Mouse (Mus musculus): ENCODE measurements around the gene Tnnt2. TPM values are rescaled to one million over a fixed set of nuclear protein-coding genes. Genes with fewer than 3 reads are reported as not detected.

The Tnnt2 gene
- total and polyA plus RNA-seq, 2 experiments from 2014 or later: 0.51 to 1.0 TPM

DNA sequence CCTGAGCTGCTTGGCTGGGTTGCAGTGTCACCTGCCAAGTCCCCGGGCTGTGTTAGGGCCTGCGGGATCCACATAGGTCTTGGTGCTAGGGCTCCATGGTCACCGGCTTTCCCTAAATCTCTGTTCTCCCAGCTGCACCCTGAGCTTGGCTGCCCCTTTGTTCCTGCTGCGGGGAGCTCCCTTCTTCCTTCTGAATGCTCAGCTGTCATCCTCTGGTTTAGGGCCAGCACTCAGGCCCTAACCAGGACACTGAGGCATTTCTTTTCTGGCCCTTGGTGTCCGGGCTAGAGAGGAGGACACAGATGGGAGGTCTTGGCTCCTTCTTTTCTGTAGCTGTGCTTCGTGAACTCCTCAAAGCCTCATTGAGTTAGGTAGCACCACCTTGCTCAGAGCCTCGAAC is 14.4 kb upstream of the Tnnt2 start:
- Histone ChIP-seq H3K4me2 (ENCODE audit: low read depth, low read length, poor library complexity, severe bottlenecking) (no peak overlapping the region), H3K27me3 (ENCODE audit: insufficient read depth, low read length) (peaks cover 27% of the 10 kb centered on the region), H3K9ac (replicated peaks; ENCODE audit: low read length, poor library complexity, severe bottlenecking) (no peak overlapping the region), H3K9me3 (ENCODE audit: low read length) (no peaks in the 10 kb centered on the region), H3K27ac (ENCODE audit: low read depth, low read length) (no peak overlapping the region), H3K36me3 (ENCODE audit: insufficient read depth, low read length) (no peaks in the 10 kb centered on the region), H3K4me1 (ENCODE audit: insufficient read depth, low read length) (no peaks in the 10 kb centered on the region), H3K4me3 (ENCODE audit: low read depth, low read length) (no peak overlapping the region)
- no peak for ATAC-seq (ENCODE audit: low FRiP score)
- WGBS: 75% methylated on average over 7 of the region's 7 CpGs
- DNase-seq (ENCODE audit: low spot score): no peak
- no peak for TF ChIP-seq CTCF (IDR thresholded peaks at IDR 0.05)

GRCm38 (mm10) chr1:135828918-135829317 is 7.2 kb upstream of the Tnnt2 start:
- H3K4me1 ChIP-seq (ENCODE audit: insufficient read depth, low read length): no peaks in the 10 kb centered on the region
- no peak overlapping the region for H3K4me3 ChIP-seq (ENCODE audit: low read depth, low read length)
- no peaks in the 10 kb centered on the region for H3K9me3 ChIP-seq (ENCODE audit: low read length)
- peak; percentile 78 for TF ChIP-seq CTCF (IDR thresholded peaks at IDR 0.05)
- no peak overlapping the region for H3K27ac ChIP-seq (ENCODE audit: low read depth, low read length)
- ATAC-seq (ENCODE audit: low FRiP score) (no peak), DNase-seq (ENCODE audit: low spot score) (peak; percentile 60)
- 16% methylated on average over 1 of the region's 1 CpGs for WGBS
- no peaks in the 10 kb centered on the region for H3K27me3 ChIP-seq (ENCODE audit: insufficient read depth, low read length)
- H3K4me2 ChIP-seq (ENCODE audit: low read depth, low read length, poor library complexity, severe bottlenecking): no peak overlapping the region
- no peak overlapping the region for H3K9ac ChIP-seq (replicated peaks; ENCODE audit: low read length, poor library complexity, severe bottlenecking)
- H3K36me3 ChIP-seq (ENCODE audit: insufficient read depth, low read length): no peaks in the 10 kb centered on the region

- WGBS: 76% methylated on average over 6 of the region's 6 CpGs
- H3K36me3 ChIP-seq (ENCODE audit: insufficient read depth, low read length): no peaks in the 10 kb centered on the region
- no peak overlapping the region for H3K9ac ChIP-seq (replicated peaks; ENCODE audit: low read length, poor library complexity, severe bottlenecking)
These were observed 1.8 kb upstream of the Tnnt2 start for GRCm38 (mm10) chr1:135834206-135834859.

DNA sequence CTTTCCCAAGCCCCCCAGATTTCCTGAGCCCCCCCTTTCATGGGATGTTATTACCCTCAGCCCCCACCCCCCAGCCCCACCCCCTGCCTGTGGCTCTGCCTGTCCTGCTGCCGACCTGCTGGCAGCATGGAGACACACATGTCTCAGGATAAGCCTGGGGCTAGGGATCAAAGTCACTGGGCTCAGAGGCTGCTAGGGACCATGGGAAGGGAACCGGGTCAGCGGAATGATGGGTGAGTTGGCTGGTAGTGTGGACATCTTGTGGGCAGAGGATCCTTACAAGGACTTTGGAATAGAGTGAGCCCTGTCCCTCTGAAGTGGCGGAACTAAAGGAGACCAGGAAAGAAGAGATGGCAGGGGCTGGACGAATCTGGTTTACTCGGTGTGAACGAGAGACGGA is 1.2 kb upstream of the Tnnt2 start:
- no peaks in the 10 kb centered on the region for H3K4me1 ChIP-seq (ENCODE audit: insufficient read depth, low read length)
- ATAC-seq (ENCODE audit: low FRiP score) (no peak), DNase-seq (ENCODE audit: low spot score) (no peak)
- no peaks in the 10 kb centered on the region for H3K36me3 ChIP-seq (ENCODE audit: insufficient read depth, low read length)
- H3K4me3 ChIP-seq (ENCODE audit: low read depth, low read length): no peak overlapping the region
- WGBS: 84% methylated on average over 8 of the region's 8 CpGs
- no peaks in the 10 kb centered on the region for H3K9me3 ChIP-seq (ENCODE audit: low read length)
- no peak overlapping the region for H3K9ac ChIP-seq (replicated peaks; ENCODE audit: low read length, poor library complexity, severe bottlenecking)
- H3K4me2 ChIP-seq (ENCODE audit: low read depth, low read length, poor library complexity, severe bottlenecking): no peak overlapping the region
- no peak for TF ChIP-seq CTCF (IDR thresholded peaks at IDR 0.05)
- no peaks in the 10 kb centered on the region for H3K27me3 ChIP-seq (ENCODE audit: insufficient read depth, low read length)
- no peak overlapping the region for H3K27ac ChIP-seq (ENCODE audit: low read depth, low read length)

More at GRCm38 (mm10) chr1:135834206-135834859, 1.8 kb upstream of the Tnnt2 start:
- Histone ChIP-seq H3K9me3 (ENCODE audit: low read length) (no peaks in the 10 kb centered on the region), H3K27me3 (ENCODE audit: insufficient read depth, low read length) (no peaks in the 10 kb centered on the region), H3K4me1 (ENCODE audit: insufficient read depth, low read length) (no peaks in the 10 kb centered on the region), H3K27ac (ENCODE audit: low read depth, low read length) (no peak overlapping the region), H3K4me3 (ENCODE audit: low read depth, low read length) (no peak overlapping the region), H3K4me2 (ENCODE audit: low read depth, low read length, poor library complexity, severe bottlenecking) (no peak overlapping the region)
- ATAC-seq (ENCODE audit: low FRiP score) (no peak), DNase-seq (ENCODE audit: low spot score) (no peak)
- TF ChIP-seq CTCF (IDR thresholded peaks at IDR 0.05): no peak

DNA sequence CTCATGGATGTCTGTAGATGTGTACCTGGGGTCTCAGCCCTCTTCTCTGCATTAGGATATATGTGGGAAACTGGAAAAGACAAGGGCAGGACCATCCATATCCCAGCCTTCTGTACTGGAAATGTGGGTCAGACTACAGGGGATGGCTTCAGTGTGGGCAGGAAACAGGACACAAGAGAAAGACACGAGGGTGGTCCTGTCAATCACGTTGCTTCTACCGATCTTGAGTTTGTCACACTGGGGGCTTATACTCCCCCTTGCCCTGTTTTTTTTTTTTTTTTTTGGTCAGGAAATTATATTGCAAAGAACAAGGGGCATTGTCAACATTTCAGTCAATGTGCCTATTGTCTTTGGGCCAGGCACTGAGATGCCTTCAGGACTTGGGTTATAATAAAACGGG is 2.5 kb downstream of the Tnnt2 start:
- Histone ChIP-seq H3K4me2 (ENCODE audit: low read depth, low read length, poor library complexity, severe bottlenecking) (no peak overlapping the region), H3K4me3 (ENCODE audit: low read depth, low read length) (no peak overlapping the region), H3K27me3 (ENCODE audit: insufficient read depth, low read length) (no peaks in the 10 kb centered on the region), H3K36me3 (ENCODE audit: insufficient read depth, low read length) (no peaks in the 10 kb centered on the region), H3K9me3 (ENCODE audit: low read length) (no peaks in the 10 kb centered on the region), H3K27ac (ENCODE audit: low read depth, low read length) (no peak overlapping the region), H3K4me1 (ENCODE audit: insufficient read depth, low read length) (no peaks in the 10 kb centered on the region), H3K9ac (replicated peaks; ENCODE audit: low read length, poor library complexity, severe bottlenecking) (no peak overlapping the region)
- 62% methylated on average over 4 of the region's 4 CpGs for WGBS
- DNase-seq (ENCODE audit: low spot score) (no peak), ATAC-seq (ENCODE audit: low FRiP score) (no peak)
- TF ChIP-seq CTCF (IDR thresholded peaks at IDR 0.05): no peak

GRCm38 (mm10) chr1:135839065-135839464 is 2.9 kb downstream of the Tnnt2 start:
- no peaks in the 10 kb centered on the region for H3K27me3 ChIP-seq (ENCODE audit: insufficient read depth, low read length)
- no peaks in the 10 kb centered on the region for H3K9me3 ChIP-seq (ENCODE audit: low read length)
- no peak for TF ChIP-seq CTCF (IDR thresholded peaks at IDR 0.05)
- H3K4me1 ChIP-seq (ENCODE audit: insufficient read depth, low read length): no peaks in the 10 kb centered on the region
- H3K9ac ChIP-seq (replicated peaks; ENCODE audit: low read length, poor library complexity, severe bottlenecking): no peak overlapping the region
- no peak overlapping the region for H3K27ac ChIP-seq (ENCODE audit: low read depth, low read length)
- H3K36me3 ChIP-seq (ENCODE audit: insufficient read depth, low read length): no peaks in the 10 kb centered on the region
- WGBS: 89% methylated on average over 6 of the region's 6 CpGs
- H3K4me2 ChIP-seq (ENCODE audit: low read depth, low read length, poor library complexity, severe bottlenecking): no peak overlapping the region
- ATAC-seq (ENCODE audit: low FRiP score): no peak
- DNase-seq (ENCODE audit: low spot score): no peak
- H3K4me3 ChIP-seq (ENCODE audit: low read depth, low read length): no peak overlapping the region

Measured in midbrain, postnatal 0 days (tissue).